Mouse (Mus musculus): ENCODE measurements around the gene Ppp1r14c. TPM values are rescaled to one million over a fixed set of nuclear protein-coding genes. Genes with fewer than 3 reads are reported as not detected.
"Not testable (repeated sequence)": the region's sequence is repeated elsewhere in the genome, so short reads cannot be mapped to it uniquely, and the experiment has no call there.

The Ppp1r14c gene
- polyA plus RNA-seq, 1 experiment from 2014 or later = 0.08 TPM

GRCm38 (mm10) chr10:3416565-3416964 lies 50.7 kb downstream of the Ppp1r14c start:
- WGBS (ENCODE audit: insufficient replicate concordance) = 72% methylated on average over 4 of the region's 4 CpGs
- no peaks in the 10 kb centered on the region for H3K36me3 ChIP-seq (replicated peaks; ENCODE audit: insufficient read depth, low read length)
- H3K9ac ChIP-seq (replicated peaks) = no peak overlapping the region

GRCm38 (mm10) chr10:3417408-3417807 lies 51.6 kb downstream of the Ppp1r14c start:
- Histone ChIP-seq H3K4me3 (ENCODE audit: low read depth, low read length) (no peak overlapping the region), H3K9ac (replicated peaks) (no peak overlapping the region), H3K4me1 (ENCODE audit: insufficient read depth) (no peaks in the 10 kb centered on the region), H3K36me3 (replicated peaks; ENCODE audit: insufficient read depth, low read length) (no peaks in the 10 kb centered on the region), H3K9me3 (ENCODE audit: low read length) (no peaks in the 10 kb centered on the region), H3K27me3 (ENCODE audit: insufficient read depth, low read length) (no peaks in the 10 kb centered on the region), H3K27ac (ENCODE audit: low read depth) (no peak overlapping the region), H3K4me2 (ENCODE audit: low read depth, low read length) (no peak overlapping the region)
- DNase-seq (no peak), ATAC-seq (no peak)
- WGBS (ENCODE audit: insufficient replicate concordance) = 50% methylated on average over 4 of the region's 4 CpGs
- TF ChIP-seq CTCF (IDR thresholded peaks at IDR 0.05; ENCODE audit: low read depth) = no peak
- TF ChIP-seq EP300 (IDR thresholded peaks at IDR 0.05; ENCODE audit: low read depth) = no peak

More at GRCm38 (mm10) chr10:3416565-3416964, 50.7 kb downstream of the Ppp1r14c start:
- Histone ChIP-seq H3K27me3 (ENCODE audit: insufficient read depth, low read length) (no peaks in the 10 kb centered on the region), H3K4me2 (ENCODE audit: low read depth, low read length) (no peak overlapping the region), H3K4me3 (ENCODE audit: low read depth, low read length) (no peak overlapping the region), H3K9me3 (ENCODE audit: low read length) (no peaks in the 10 kb centered on the region), H3K27ac (ENCODE audit: low read depth) (no peak overlapping the region), H3K4me1 (ENCODE audit: insufficient read depth) (no peaks in the 10 kb centered on the region)
- DNase-seq (no peak), ATAC-seq (no peak)
- TF ChIP-seq EP300 (IDR thresholded peaks at IDR 0.05; ENCODE audit: low read depth) = no peak
- TF ChIP-seq CTCF (IDR thresholded peaks at IDR 0.05; ENCODE audit: low read depth) = no peak

GRCm38 (mm10) chr10:3424016-3424415 lies 58.2 kb downstream of the Ppp1r14c start:
- Histone ChIP-seq H3K4me3 (ENCODE audit: low read depth, low read length) (no peak overlapping the region), H3K4me2 (ENCODE audit: low read depth, low read length) (no peak overlapping the region), H3K36me3 (replicated peaks; ENCODE audit: insufficient read depth, low read length) (no peaks in the 10 kb centered on the region), H3K9ac (replicated peaks) (no peak overlapping the region), H3K27me3 (ENCODE audit: insufficient read depth, low read length) (no peaks in the 10 kb centered on the region), H3K4me1 (ENCODE audit: insufficient read depth) (no peaks in the 10 kb centered on the region), H3K9me3 (ENCODE audit: low read length) (no peaks in the 10 kb centered on the region), H3K27ac (ENCODE audit: low read depth) (no peak overlapping the region)
- DNase-seq (no peak), ATAC-seq (no peak)
- TF ChIP-seq EP300 (IDR thresholded peaks at IDR 0.05; ENCODE audit: low read depth) (no peak), CTCF (IDR thresholded peaks at IDR 0.05; ENCODE audit: low read depth) (no peak)

GRCm38 (mm10) chr10:3427689-3428399 lies 62.0 kb downstream of the Ppp1r14c start:
- no peak for DNase-seq
- H3K27ac ChIP-seq (ENCODE audit: low read depth) = no peak overlapping the region
- H3K27me3 ChIP-seq (ENCODE audit: insufficient read depth, low read length) = no peaks in the 10 kb centered on the region
- WGBS (ENCODE audit: insufficient replicate concordance) = 55% methylated on average over 3 of the region's 3 CpGs
- no peak for TF ChIP-seq EP300 (IDR thresholded peaks at IDR 0.05; ENCODE audit: low read depth)
- TF ChIP-seq CTCF (IDR thresholded peaks at IDR 0.05; ENCODE audit: low read depth) = no peak
- ATAC-seq = no peak
- no peak overlapping the region for H3K4me3 ChIP-seq (ENCODE audit: low read depth, low read length)
- no peak overlapping the region for H3K9ac ChIP-seq (replicated peaks)
- no peaks in the 10 kb centered on the region for H3K9me3 ChIP-seq (ENCODE audit: low read length)
- H3K4me2 ChIP-seq (ENCODE audit: low read depth, low read length) = no peak overlapping the region
- H3K36me3 ChIP-seq (replicated peaks; ENCODE audit: insufficient read depth, low read length) = no peaks in the 10 kb centered on the region
- no peaks in the 10 kb centered on the region for H3K4me1 ChIP-seq (ENCODE audit: insufficient read depth)

- Histone ChIP-seq H3K27ac (ENCODE audit: low read depth) (no peak overlapping the region), H3K9me3 (ENCODE audit: low read length) (no peaks in the 10 kb centered on the region), H3K27me3 (ENCODE audit: insufficient read depth, low read length) (no peaks in the 10 kb centered on the region), H3K9ac (replicated peaks) (no peak overlapping the region), H3K4me2 (ENCODE audit: low read depth, low read length) (no peak overlapping the region), H3K4me1 (ENCODE audit: insufficient read depth) (no peaks in the 10 kb centered on the region), H3K4me3 (ENCODE audit: low read depth, low read length) (no peak overlapping the region), H3K36me3 (replicated peaks; ENCODE audit: insufficient read depth, low read length) (no peaks in the 10 kb centered on the region)
- ATAC-seq = no peak
- WGBS (ENCODE audit: insufficient replicate concordance) = 78% methylated on average over 8 of the region's 8 CpGs
- TF ChIP-seq EP300 (IDR thresholded peaks at IDR 0.05; ENCODE audit: low read depth) (no peak), CTCF (IDR thresholded peaks at IDR 0.05; ENCODE audit: low read depth) (no peak)
- DNase-seq = no peak
These were observed 69.1 kb downstream of the Ppp1r14c start for GRCm38 (mm10) chr10:3434848-3435474.

- H3K9ac ChIP-seq (replicated peaks) = no peak overlapping the region
- 55% methylated on average over 2 of the region's 2 CpGs for WGBS (ENCODE audit: insufficient replicate concordance)
- no peak for ATAC-seq
These were observed 75.0 kb downstream of the Ppp1r14c start for GRCm38 (mm10) chr10:3440722-3441471.

GRCm38 (mm10) chr10:3446748-3447147 lies 80.9 kb downstream of the Ppp1r14c start:
- WGBS (ENCODE audit: insufficient replicate concordance) = 84% methylated on average over 10 of the region's 10 CpGs
- not testable (repeated sequence) for ATAC-seq

More at GRCm38 (mm10) chr10:3440722-3441471, 75.0 kb downstream of the Ppp1r14c start:
- H3K36me3 ChIP-seq (replicated peaks; ENCODE audit: insufficient read depth, low read length) = no peaks in the 10 kb centered on the region
- no peaks in the 10 kb centered on the region for H3K4me1 ChIP-seq (ENCODE audit: insufficient read depth)
- no peak overlapping the region for H3K4me3 ChIP-seq (ENCODE audit: low read depth, low read length)
- TF ChIP-seq EP300 (IDR thresholded peaks at IDR 0.05; ENCODE audit: low read depth) (no peak), CTCF (IDR thresholded peaks at IDR 0.05; ENCODE audit: low read depth) (no peak)
- DNase-seq = no peak
- no peaks in the 10 kb centered on the region for H3K9me3 ChIP-seq (ENCODE audit: low read length)
- H3K27me3 ChIP-seq (ENCODE audit: insufficient read depth, low read length) = no peaks in the 10 kb centered on the region
- H3K4me2 ChIP-seq (ENCODE audit: low read depth, low read length) = no peak overlapping the region
- H3K27ac ChIP-seq (ENCODE audit: low read depth) = no peak overlapping the region

More at GRCm38 (mm10) chr10:3446748-3447147, 80.9 kb downstream of the Ppp1r14c start:
- H3K27ac ChIP-seq (ENCODE audit: low read depth); H3K4me3 ChIP-seq (ENCODE audit: low read depth, low read length); H3K9ac ChIP-seq (replicated peaks); H3K4me2 ChIP-seq (ENCODE audit: low read depth, low read length); H3K36me3 ChIP-seq (replicated peaks; ENCODE audit: insufficient read depth, low read length); DNase-seq; H3K9me3 ChIP-seq (ENCODE audit: low read length); H3K27me3 ChIP-seq (ENCODE audit: insufficient read depth, low read length); H3K4me1 ChIP-seq (ENCODE audit: insufficient read depth): not testable (repeated sequence)

Measured in liver, postnatal 0 days (tissue).